Mouse (Mus musculus): Measurements from ENCODE around the gene Smarce1. TPM values are rescaled to one million over a fixed set of nuclear protein-coding genes. Genes with fewer than 3 reads are reported as not detected.

Smarce1 gene
- total RNA-seq, 2 experiments from 2014 or later = 55.8 to 62.3 TPM

DNA sequence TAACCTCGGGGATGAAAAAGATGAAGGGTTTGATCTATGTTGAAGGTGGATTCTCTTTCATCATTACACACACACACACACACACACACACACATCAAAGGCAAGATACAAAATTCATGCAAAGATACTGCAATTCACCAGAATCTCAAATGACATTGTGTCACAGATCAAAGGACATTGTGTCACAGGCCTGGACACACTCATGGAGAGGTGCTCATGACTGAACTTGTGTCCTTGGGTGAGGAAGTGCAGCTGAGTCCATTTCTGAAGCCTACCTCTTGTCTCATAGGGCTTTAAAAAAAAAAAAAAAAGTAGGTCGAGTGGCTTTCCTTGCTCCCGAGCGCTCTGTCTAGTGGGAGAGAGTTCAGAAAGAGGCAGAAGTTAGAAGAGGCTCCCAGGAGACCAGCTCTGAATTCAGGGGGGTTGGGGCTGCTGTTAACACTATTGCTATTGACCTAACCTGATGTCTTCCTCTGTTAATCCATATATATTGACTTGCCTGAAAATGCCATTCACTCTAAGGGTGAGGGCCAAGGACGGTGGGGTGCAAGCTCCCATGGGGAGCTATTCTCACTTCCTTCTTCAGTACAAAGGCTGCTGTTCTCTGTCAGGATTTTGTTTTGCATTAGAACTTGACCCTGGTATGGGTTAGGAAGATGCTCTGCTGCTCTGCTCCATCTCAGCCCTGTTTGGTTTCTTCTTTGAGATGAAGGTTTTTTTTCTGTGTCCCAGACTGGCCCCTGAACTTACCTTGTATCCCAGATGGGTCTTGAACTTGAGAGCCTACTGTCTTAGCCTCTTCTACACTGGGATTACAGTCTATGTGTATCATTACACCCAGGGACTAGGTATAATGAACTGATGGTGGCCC lies 53.5 kb downstream of the Smarce1 start:
- H3K27ac ChIP-seq = no peak overlapping the region
- DNase-seq (ENCODE audit: low spot score in 2 of 2) = no peak
- no peak for TF ChIP-seq CTCF (conservative IDR thresholded peaks at IDR 0.05)
- no peak overlapping the region for H3K4me3 ChIP-seq

DNA sequence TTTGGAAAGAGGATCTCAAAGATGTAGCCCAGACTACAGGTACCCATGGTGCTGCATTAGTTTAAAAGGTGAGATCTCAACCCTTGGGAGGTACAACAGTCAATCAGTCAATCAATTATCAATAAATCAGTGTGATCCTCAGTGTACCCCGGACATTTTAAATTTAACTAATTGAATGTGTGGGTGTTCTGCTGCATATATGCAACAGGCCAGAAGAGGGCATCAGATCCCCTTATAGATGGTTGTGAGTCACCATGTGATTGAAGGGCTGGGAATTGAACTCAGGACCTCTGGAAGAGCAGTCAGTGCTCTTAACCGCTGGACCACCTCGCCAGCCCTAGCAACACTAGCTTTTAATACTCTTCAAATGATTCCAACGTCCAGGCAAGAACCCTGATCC lies 58.8 kb downstream of the Smarce1 start:
- Histone ChIP-seq H3K27ac (no peak overlapping the region), H3K4me3 (no peak overlapping the region)
- no peak for DNase-seq (ENCODE audit: low spot score in 2 of 2)
- TF ChIP-seq CTCF (conservative IDR thresholded peaks at IDR 0.05) = peak; percentile 49

DNA sequence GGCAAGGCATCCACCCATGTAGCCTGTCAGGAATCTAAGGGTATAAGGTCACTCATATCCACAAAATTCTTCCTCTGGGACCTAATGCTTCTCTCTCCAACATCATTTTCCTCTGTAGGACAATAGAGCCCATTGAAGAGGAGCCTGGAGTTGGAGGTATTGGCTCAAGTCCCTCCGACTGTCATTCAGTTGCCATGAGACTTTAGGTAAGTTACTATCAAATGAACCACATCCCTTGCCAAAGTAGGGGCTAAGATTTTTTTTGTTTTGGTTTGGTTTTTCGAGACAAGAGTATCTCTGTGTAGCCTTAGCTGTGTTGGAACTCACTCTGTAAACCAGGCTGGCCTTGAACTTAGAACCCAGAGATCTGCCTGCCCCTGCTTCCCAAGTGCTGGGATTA lies 59.4 kb downstream of the Smarce1 start:
- no peak for TF ChIP-seq CTCF (conservative IDR thresholded peaks at IDR 0.05)
- Histone ChIP-seq H3K27ac (no peak overlapping the region), H3K4me3 (no peak overlapping the region)
- no peak for DNase-seq (ENCODE audit: low spot score in 2 of 2)

DNA sequence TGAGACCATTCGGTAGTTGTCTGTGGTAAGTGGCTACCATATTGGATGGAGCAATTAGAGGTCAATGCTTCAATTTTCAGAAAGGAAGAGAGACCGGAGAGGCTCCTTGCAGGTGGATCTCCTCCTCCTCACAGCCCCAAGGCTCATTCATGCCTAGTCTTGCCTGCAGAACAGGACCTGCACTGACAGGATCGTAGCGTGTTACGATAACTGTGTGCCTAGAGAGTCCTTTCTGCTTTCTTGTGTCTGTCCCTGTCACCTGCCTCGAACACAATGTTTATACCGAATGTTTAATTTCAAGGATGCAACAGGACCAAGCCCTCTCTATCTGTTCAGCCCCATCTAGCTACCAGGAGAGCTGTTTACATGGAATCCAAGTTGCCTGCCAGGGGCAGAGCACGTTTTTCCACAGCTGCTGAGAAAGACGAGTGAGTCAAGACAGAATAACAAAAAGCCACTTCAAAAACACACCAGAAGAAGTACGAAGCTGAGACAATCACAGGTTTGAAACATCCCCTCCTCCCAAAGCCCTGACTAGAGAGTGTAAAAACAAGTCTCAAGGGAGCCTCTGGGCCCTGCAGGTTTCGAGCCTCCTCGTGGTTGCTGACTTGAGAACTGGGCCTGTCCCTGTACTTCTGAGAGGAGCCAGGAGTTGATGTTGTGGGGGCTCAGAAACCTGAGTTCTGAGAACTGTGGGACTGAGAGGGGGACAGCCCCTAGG lies 60.1 kb downstream of the Smarce1 start:
- H3K4me3 ChIP-seq = no peak overlapping the region
- TF ChIP-seq CTCF (conservative IDR thresholded peaks at IDR 0.05) = no peak
- no peak for DNase-seq (ENCODE audit: low spot score in 2 of 2)
- no peak overlapping the region for H3K27ac ChIP-seq

DNA sequence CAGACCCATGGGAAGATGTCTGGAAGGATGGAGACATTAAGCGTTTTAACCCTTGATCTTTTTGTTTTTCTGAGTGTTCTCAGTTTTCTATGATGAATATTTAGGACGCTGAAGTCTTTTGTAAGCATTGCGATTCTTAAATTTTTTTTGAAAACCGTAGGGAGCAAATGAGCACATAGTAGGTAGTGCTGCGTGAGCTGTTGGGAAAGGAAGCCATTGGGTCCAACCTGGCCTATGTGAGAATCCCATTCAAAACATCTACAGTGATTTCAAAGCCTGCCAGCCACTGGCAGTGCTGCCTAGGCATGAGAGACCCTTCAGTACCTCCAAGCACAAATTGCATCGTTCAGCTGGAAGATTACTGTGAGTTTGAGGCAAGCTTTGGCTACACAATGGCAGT lies 60.8 kb downstream of the Smarce1 start:
- no peak overlapping the region for H3K27ac ChIP-seq
- no peak for DNase-seq (ENCODE audit: low spot score in 2 of 2)
- no peak for TF ChIP-seq CTCF (conservative IDR thresholded peaks at IDR 0.05)
- no peak overlapping the region for H3K4me3 ChIP-seq

DNA sequence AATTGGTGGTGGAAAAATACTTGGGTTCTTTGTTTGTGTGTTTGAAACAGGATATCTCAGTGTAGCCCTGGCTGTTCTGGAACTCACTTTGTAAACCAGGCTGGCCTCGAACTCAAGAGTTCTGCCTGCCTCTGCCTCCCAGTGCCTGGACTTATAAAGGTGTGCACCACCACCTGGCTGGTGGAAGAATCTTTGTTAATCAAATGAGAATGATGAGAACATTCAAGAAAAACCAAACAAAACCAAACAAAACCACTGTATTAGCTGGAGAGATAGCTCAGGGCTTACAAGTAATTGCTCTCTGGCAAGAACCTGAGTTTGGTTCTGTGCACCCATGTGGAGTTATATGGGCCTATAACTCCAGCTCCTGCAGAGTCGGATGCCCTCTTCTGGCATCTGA lies 61.4 kb downstream of the Smarce1 start:
- Histone ChIP-seq H3K4me3 (no peak overlapping the region), H3K27ac (no peak overlapping the region)
- DNase-seq (ENCODE audit: low spot score in 2 of 2) = no peak
- TF ChIP-seq CTCF (conservative IDR thresholded peaks at IDR 0.05) = no peak

DNA sequence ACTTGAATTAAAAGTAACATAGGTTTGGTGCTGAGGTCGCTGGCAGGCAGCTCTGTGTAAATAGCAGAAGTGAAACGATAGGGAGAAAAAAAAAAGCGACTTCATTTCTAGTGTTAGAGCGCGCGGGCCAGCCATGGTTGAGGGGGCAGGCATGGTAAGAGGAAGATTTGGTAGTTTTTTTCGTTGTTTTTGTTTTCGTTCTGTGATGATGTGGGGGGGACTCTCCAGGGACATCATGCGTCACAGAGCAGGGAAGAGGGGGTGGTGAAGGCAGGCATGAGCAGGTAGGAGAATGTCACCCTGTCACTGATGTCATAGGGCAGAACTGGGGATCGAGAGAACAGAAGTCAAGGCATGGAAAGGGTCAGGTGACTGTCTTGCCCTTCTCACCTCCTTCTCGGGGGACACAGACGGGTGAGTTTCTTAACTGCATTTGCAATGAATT lies 62.8 kb downstream of the Smarce1 start:
- no peak for TF ChIP-seq CTCF (conservative IDR thresholded peaks at IDR 0.05)
- Histone ChIP-seq H3K4me3 (no peak overlapping the region), H3K27ac (no peak overlapping the region)
- no peak for DNase-seq (ENCODE audit: low spot score in 2 of 2)

DNA sequence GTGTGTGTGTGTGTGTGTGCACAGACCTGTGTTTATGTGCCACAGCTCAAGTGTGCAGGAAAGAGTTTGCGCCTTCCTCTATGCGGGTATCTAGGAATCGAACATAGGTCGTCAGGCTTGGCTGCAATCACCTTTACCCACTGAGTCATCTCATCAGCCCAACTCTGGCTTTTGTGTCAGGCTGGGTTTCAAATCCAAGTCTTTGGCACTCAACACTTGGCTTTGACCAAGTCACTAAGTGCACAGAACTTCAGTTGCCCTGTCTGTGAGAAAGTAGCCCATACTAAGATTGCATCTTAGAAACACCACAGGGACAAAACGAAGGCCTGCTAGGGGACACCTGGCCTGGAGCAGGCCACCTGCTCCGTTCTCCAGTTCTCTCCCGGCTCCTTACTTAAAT lies 63.2 kb downstream of the Smarce1 start:
- H3K27ac ChIP-seq = no peak overlapping the region
- no peak for TF ChIP-seq CTCF (conservative IDR thresholded peaks at IDR 0.05)
- H3K4me3 ChIP-seq = no peak overlapping the region
- no peak for DNase-seq (ENCODE audit: low spot score in 2 of 2)

DNA sequence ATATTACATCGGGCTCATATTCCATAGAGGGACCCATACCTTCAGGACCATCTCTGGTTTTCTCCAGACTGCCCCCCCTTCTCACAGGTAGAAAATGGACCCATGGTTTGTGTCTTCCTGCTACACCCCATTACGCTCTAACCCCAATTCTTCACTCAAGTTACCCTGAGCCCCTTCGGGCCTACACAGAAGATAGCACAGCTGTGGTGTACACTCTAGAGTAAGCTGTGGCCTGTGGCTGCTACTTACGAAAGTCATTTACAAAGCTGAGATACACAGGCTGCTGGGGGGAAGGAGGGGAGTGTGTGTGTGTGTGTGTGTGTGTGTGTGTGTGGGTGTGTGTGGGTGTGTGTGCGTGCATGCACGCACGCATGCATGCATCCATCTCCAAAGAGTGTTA lies 64.6 kb downstream of the Smarce1 start:
- no peak overlapping the region for H3K27ac ChIP-seq
- no peak for DNase-seq (ENCODE audit: low spot score in 2 of 2)
- no peak for TF ChIP-seq CTCF (conservative IDR thresholded peaks at IDR 0.05)
- H3K4me3 ChIP-seq = no peak overlapping the region

DNA sequence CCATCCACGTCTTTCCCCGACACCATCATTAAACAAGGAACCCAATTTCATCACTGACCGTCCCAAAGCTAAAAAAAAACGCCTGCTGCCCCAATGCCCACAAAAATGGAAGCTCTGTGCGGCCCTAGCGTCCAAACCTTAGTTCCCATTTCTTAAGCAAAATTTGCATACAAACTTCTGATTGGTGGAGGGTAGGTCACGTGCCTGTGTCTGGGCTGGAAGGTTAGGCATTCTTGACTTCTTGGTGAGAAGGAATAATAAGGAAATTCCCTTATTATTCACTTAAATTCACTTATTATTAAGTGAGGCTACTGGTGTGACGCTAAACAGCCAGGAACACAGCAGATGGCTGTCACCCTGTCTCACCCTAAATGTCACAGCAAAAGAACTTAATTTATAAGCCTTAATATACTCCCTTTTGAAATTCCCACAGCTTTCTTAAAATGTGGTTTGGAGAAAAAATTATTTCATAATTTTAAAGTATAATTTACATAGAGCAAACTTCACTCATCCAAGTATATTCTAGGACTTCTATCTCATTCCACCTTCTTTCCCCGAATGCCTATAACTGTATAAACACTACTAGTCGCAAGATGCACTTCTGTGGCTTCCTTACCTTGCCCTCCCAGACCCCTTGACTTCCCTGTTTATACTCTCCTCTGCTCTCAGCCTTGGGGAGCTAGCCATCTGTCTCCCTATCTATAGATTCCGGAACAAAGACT lies 65.6 kb downstream of the Smarce1 start:
- no peak for TF ChIP-seq CTCF (conservative IDR thresholded peaks at IDR 0.05)
- DNase-seq (ENCODE audit: low spot score in 2 of 2) = no peak

DNA sequence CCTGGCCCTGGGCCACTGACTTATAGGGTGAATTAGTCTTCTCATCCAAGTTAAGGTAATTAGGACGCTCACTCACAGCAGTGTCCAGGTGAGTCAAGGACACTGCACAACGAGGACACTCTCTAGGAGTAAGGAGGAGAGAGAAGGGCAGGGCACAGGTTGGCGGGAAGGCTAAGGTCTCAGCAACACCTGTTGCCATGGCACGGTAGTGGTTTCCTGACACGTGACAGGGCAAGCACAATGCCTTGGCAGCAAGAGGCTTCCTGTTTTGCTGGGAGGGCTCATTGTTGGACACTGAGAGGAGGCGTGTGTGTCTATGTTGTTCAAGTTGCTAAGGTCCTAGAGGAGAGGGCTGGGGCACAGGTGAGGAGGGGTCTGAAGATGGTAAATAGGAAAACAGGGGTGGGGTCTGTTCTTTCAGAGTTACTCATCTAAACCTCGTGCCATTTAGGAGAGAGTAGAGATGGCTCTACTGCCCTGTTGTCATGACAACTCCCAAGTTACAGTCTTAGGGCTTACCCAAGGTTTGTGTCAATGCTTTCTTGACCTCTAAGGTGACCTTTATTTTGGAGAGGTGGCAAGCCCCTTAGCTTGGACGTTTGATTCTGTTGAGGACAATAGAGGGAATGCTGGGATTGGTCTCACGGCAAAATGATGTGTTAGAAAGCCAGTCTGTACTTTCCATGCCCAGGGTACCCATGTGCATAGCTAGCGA lies 67.7 kb downstream of the Smarce1 start:
- DNase-seq (ENCODE audit: low spot score in 2 of 2) = no peak
- Histone ChIP-seq H3K27ac (no peak overlapping the region), H3K4me3 (no peak overlapping the region)
- no peak for TF ChIP-seq CTCF (conservative IDR thresholded peaks at IDR 0.05)

More for the DNA sequence above, 65.6 kb downstream of the Smarce1 start:
- no peak overlapping the region for H3K4me3 ChIP-seq
- H3K27ac ChIP-seq = no peak overlapping the region

DNA sequence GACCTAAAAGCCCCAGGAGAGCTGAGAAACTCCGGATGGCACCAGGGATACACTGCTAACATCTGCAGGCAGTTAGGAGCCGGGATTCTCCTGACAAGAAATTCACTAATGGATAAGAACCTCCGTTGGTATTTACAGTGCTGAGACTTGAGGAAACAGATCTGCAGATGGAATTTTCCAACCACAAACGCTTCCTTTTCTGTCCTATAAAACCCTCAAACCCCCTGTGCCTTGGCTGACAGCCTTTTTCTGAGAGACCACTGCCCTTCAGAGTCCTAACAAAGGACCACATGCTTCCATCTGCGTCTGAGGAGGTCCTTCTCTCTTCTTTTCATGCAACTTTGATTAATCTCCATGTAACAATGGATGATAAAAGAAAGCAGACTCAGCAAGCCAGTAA lies 69.2 kb downstream of the Smarce1 start:
- DNase-seq (ENCODE audit: low spot score in 2 of 2) = no peak
- Histone ChIP-seq H3K27ac (no peak overlapping the region), H3K4me3 (no peak overlapping the region)
- TF ChIP-seq CTCF (conservative IDR thresholded peaks at IDR 0.05) = no peak
